Mouse (Mus musculus) CH12.LX (cell line): ENCODE results near the gene Uts2b.

Experiments
- CTCF ChIP-seq, 2 experiments: IDR thresholded peaks in 1 of 2; conservative IDR thresholded peaks in 1 of 2; 2 replicates each; pipeline ENCODE4 v1.5.1; 2011 to 2012; ENCODE audit warnings: low read depth in 2 of 2, low read length in 2 of 2, improper control_type of control experiment in 1 of 2, inconsistent platforms in 1 of 2, mild to moderate bottlenecking in 1 of 2, moderate library complexity in 1 of 2
- MEF2A ChIP-seq: IDR thresholded peaks from 2 replicates; pipeline ENCODE4 v1.6.1; 2014; ENCODE audit warnings: low read depth, mild to moderate bottlenecking, inconsistent platforms, low read length, improper control_type of control experiment, borderline replicate concordance
- MYC ChIP-seq: IDR thresholded peaks from 2 replicates; pipeline ENCODE4 v1.6.1; 2011; ENCODE audit warnings: low read depth, mild to moderate bottlenecking, improper control_type of control experiment, low read length
- POLR2AphosphoS2 ChIP-seq: IDR thresholded peaks from 2 replicates; pipeline ENCODE4 v1.6.1; 2011; ENCODE audit warnings: low read depth, low read length, improper control_type of control experiment
- RCOR1 ChIP-seq: conservative IDR thresholded peaks from 2 replicates; pipeline ENCODE4 v1.6.1; 2012; ENCODE audit warnings: low read depth, mild to moderate bottlenecking, inconsistent platforms, low read length, improper control_type of control experiment

DNA sequence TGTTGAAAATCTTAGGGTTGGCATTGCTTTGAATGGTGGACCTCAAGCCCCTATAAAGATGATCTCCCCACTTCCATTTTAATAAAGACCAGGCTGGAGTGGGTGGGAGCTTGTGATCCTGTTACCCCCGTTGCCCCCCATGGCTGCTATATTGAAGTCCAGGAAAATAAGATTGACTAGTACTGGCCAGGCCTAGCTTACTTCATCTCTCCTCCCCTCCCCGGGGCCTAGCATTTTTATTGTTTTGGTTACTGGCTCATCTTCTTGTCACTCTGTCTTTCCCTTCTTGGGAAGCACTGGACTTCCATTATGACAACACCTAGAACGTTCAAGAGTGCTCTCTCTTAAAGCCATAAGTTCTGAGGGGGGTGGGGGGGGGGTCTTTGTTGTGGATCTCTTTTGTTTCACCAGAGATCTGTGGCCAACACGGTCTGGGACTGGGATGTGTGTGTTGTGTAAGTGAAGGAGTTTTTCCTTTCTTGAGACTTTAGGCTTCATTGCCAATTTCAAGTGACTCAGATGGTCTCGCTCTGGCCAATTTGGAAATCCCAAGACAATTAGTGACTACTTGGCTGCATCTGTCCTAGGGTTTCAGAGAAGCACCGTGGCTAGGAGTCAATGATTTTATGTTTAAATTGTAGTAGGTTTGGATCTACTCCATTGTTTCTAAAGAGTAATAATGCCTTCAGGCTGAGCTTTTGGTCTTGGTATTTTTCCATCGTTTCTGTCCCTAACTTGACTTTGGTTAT, 19.7 kb upstream of the Uts2b start:
- TF ChIP-seq POLR2AphosphoS2 (no peak), MYC (no peak), MEF2A (no peak), CTCF (conservative IDR thresholded peaks at IDR 0.05 in 1 of 2, IDR thresholded peaks at IDR 0.05 in 1 of 2; ENCODE audit: low read depth in 2 of 2, low read length in 2 of 2) (no peak), RCOR1 (0 out of 2 replicates have a peak, but pooled peaks have one; percentile 7)
